Mouse (Mus musculus) stomach, postnatal 0 days (tissue): ENCODE measurements at regions not wholly inside any gene's neighbourhood (a gene's known extent, or its start where the extent isn't known, plus 50 kb on each side); places are given as distances from the start of the nearest gene placed in this dataset.

Source experiments
- CTCF ChIP-seq: IDR thresholded peaks from 2 replicates; pipeline ENCODE4 v1.5.1; 2016; ENCODE audit warnings: antibody characterized with exemption, low read depth, mild to moderate bottlenecking, moderate library complexity
- EP300 ChIP-seq: optimal IDR thresholded peaks from 2 replicates; pipeline ENCODE3; 2016; ENCODE audit warnings: antibody characterized with exemption

- TF ChIP-seq CTCF (no peak), EP300 (no peak)
These were observed 102.4 kb upstream of the Syt6 start for GRCm38 (mm10) chr3:103472598-103472997.
